Mouse (Mus musculus): ENCODE results near the gene Lingo3. TPM values are rescaled to one million over a fixed set of nuclear protein-coding genes. Genes with fewer than 3 reads are reported as not detected.
A peak's percentile ranks its signal among the peaks of the same experiment; 100 is the strongest.

Lingo3 gene
- polyA plus RNA-seq, 1 experiment from 2014 or later, result 0.05 TPM

DNA sequence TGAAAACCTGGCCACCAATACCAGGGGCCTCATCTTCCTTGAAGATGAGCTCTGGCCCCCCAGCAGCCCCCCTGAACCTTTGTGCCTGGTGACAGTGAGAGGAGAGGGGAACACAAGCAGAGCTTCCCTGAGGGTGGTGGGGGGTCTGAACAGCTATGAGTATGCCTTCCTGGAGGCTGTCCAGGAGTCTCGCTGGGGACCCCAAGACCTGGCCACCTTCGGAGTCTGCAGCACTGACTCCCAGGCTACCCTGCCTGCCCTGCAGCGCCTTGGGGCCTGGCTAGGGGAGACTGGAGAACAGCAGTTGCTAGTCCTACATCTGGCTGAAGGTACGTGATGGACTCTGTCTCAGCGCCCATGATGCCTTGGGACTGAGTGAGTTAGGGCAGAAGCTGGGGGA, 38.5 kb downstream of the Lingo3 start:
- 87% methylated on average over 5 of the region's 5 CpGs for WGBS
- Histone ChIP-seq H3K27ac (ENCODE audit: low read depth, low read length) (no peak overlapping the region), H3K4me3 (ENCODE audit: low read depth, low read length) (no peak overlapping the region), H3K36me3 (ENCODE audit: control insufficient read depth, insufficient read depth, low read length) (peaks cover 40% of the 10 kb centered on the region), H3K27me3 (replicated peaks; ENCODE audit: control insufficient read depth, insufficient read depth, low read length) (peaks cover 40% of the 10 kb centered on the region), H3K4me2 (no peak overlapping the region), H3K4me1 (replicated peaks; ENCODE audit: control insufficient read depth, insufficient read depth, low read length) (peaks cover 49% of the 10 kb centered on the region), H3K9ac (ENCODE audit: low read depth, low read length) (no peak overlapping the region), H3K9me3 (ENCODE audit: control insufficient read depth, low read length) (no peaks in the 10 kb centered on the region)
- no peak for DNase-seq (ENCODE audit: low spot score)
- ATAC-seq (replicated peaks; ENCODE audit: low FRiP score), result 0 out of 2 replicates have a peak, but pooled peaks have one; percentile 2

DNA sequence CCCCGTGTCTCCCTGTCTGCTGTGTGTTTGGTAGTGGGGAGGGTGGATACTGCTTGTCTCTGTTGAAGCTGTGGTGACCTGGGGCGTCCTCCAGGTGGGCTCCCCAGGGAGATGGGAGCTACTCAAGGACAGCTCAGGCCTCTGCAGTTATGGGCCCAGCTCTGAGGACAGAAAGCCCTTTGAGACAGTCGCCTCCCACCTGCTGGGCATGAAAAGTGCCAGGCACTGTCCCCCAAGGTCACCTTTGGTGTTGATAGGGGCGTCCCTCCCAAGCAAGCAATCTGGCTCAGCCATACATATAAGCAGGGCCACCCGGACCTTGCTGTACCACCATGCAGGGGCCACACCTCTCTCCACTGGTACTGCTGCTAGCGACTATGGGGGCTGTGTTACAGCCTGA, 38.9 kb downstream of the Lingo3 start, which contains the start of gene Amh:
Gene Amh, plus strand, starts transcription at position 328 of the 400 bp plus-strand sequence.
- Histone ChIP-seq H3K9ac (ENCODE audit: low read depth, low read length) (no peak within 1 kb of the TSS), H3K4me2 (peak within 1 kb of the TSS; percentile 6; the same call in 1 of the 2 replicates)

GRCm38 (mm10) chr10:80804340-80804739, 39.5 kb downstream of the Lingo3 start:
- DNase-seq (ENCODE audit: low spot score), result no peak
- peaks cover 30% of the 10 kb centered on the region for H3K27me3 ChIP-seq (replicated peaks; ENCODE audit: control insufficient read depth, insufficient read depth, low read length)
- 0 out of 2 replicates have a peak overlapping the region, but pooled peaks have one; percentile 8 for H3K4me3 ChIP-seq (ENCODE audit: low read depth, low read length)
- ATAC-seq (replicated peaks; ENCODE audit: low FRiP score), result no peak
- H3K27ac ChIP-seq (ENCODE audit: low read depth, low read length), result no peak overlapping the region
- no peak overlapping the region for H3K9ac ChIP-seq (ENCODE audit: low read depth, low read length)
- peaks cover 40% of the 10 kb centered on the region for H3K36me3 ChIP-seq (ENCODE audit: control insufficient read depth, insufficient read depth, low read length)
- H3K9me3 ChIP-seq (ENCODE audit: control insufficient read depth, low read length), result no peaks in the 10 kb centered on the region
- H3K4me2 ChIP-seq, result no peak overlapping the region
- WGBS, result 95% methylated on average over 2 of the region's 2 CpGs
- H3K4me1 ChIP-seq (replicated peaks; ENCODE audit: control insufficient read depth, insufficient read depth, low read length), result peaks cover 47% of the 10 kb centered on the region

More for the DNA sequence above, 38.9 kb downstream of the Lingo3 start, which contains the start of gene Amh:
- Histone ChIP-seq H3K4me3 (ENCODE audit: low read depth, low read length) (0 out of 2 replicates have a peak within 1 kb of the TSS, but pooled peaks have one; percentile 8), H3K27me3 (replicated peaks; ENCODE audit: control insufficient read depth, insufficient read depth, low read length) (peaks cover 36% of the 10 kb centered on the region), H3K4me1 (replicated peaks; ENCODE audit: control insufficient read depth, insufficient read depth, low read length) (peaks cover 46% of the 10 kb centered on the region), H3K9me3 (ENCODE audit: control insufficient read depth, low read length) (no peaks in the 10 kb centered on the region), H3K27ac (ENCODE audit: low read depth, low read length) (no peak within 1 kb of the TSS), H3K36me3 (ENCODE audit: control insufficient read depth, insufficient read depth, low read length) (peaks cover 40% of the 10 kb centered on the region)
- DNase-seq (ENCODE audit: low spot score) (no peak), ATAC-seq (replicated peaks; ENCODE audit: low FRiP score) (no peak)
- WGBS, result 69% methylated on average over 6 of the region's 6 CpGs

GRCm38 (mm10) chr10:80802996-80803395, 40.8 kb downstream of the Lingo3 start:
- 79% methylated on average over 3 of the region's 3 CpGs for WGBS
- no peak overlapping the region for H3K4me3 ChIP-seq (ENCODE audit: low read depth, low read length)
- H3K27ac ChIP-seq (ENCODE audit: low read depth, low read length), result no peak overlapping the region
- H3K27me3 ChIP-seq (replicated peaks; ENCODE audit: control insufficient read depth, insufficient read depth, low read length), result peaks cover 17% of the 10 kb centered on the region
- H3K36me3 ChIP-seq (ENCODE audit: control insufficient read depth, insufficient read depth, low read length), result peaks cover 40% of the 10 kb centered on the region
- peaks cover 35% of the 10 kb centered on the region for H3K4me1 ChIP-seq (replicated peaks; ENCODE audit: control insufficient read depth, insufficient read depth, low read length)
- H3K9ac ChIP-seq (ENCODE audit: low read depth, low read length), result no peak overlapping the region
- no peaks in the 10 kb centered on the region for H3K9me3 ChIP-seq (ENCODE audit: control insufficient read depth, low read length)
- DNase-seq (ENCODE audit: low spot score), result no peak
- no peak overlapping the region for H3K4me2 ChIP-seq
- ATAC-seq (replicated peaks; ENCODE audit: low FRiP score), result no peak

- H3K27me3 ChIP-seq (replicated peaks; ENCODE audit: control insufficient read depth, insufficient read depth, low read length), result peaks cover 11% of the 10 kb centered on the region
- H3K4me2 ChIP-seq, result no peak overlapping the region
- no peak for ATAC-seq (replicated peaks; ENCODE audit: low FRiP score)
- no peak overlapping the region for H3K4me3 ChIP-seq (ENCODE audit: low read depth, low read length)
- no peak overlapping the region for H3K27ac ChIP-seq (ENCODE audit: low read depth, low read length)
- peaks cover 40% of the 10 kb centered on the region for H3K36me3 ChIP-seq (ENCODE audit: control insufficient read depth, insufficient read depth, low read length)
- WGBS, result 88% methylated on average over 10 of the region's 10 CpGs
- H3K4me1 ChIP-seq (replicated peaks; ENCODE audit: control insufficient read depth, insufficient read depth, low read length), result peaks cover 29% of the 10 kb centered on the region
- DNase-seq (ENCODE audit: low spot score), result no peak
- H3K9me3 ChIP-seq (ENCODE audit: control insufficient read depth, low read length), result no peaks in the 10 kb centered on the region
- H3K9ac ChIP-seq (ENCODE audit: low read depth, low read length), result no peak overlapping the region
Measured at GRCm38 (mm10) chr10:80802204-80802912, 41.5 kb downstream of the Lingo3 start.

DNA sequence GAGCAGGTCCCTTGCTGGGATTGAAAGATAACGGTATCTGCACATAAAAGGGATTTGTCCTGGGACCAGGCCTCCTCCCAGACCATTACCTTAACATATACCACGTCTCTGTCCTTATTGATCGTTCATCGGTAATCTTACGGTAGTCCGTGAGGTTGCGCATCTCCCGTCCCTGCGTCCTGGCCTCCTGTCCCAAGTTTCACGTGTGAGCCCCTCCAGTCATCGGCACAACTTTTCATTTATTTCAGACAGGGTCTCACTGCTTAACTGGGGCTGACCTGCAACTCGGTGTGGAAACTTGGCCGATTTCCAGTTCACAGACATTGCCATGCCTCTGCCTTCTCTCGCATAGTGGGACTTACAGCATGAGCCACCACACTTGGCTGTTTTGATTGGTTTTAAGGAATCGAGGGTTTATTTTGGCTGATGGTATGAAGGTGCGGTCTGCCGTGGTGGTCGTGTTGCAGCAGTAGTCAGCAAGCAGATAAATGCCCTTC, 44.7 kb downstream of the Lingo3 start:
- DNase-seq (ENCODE audit: low spot score) (no peak), ATAC-seq (replicated peaks; ENCODE audit: low FRiP score) (no peak)
- H3K4me1 ChIP-seq (replicated peaks; ENCODE audit: control insufficient read depth, insufficient read depth, low read length), result peaks cover 19% of the 10 kb centered on the region
- H3K27ac ChIP-seq (ENCODE audit: low read depth, low read length), result peak overlapping the region; percentile 98
- peak overlapping the region; percentile 98 for H3K9ac ChIP-seq (ENCODE audit: low read depth, low read length)
- peak overlapping the region; percentile 87 for H3K4me2 ChIP-seq
- peaks cover 53% of the 10 kb centered on the region for H3K36me3 ChIP-seq (ENCODE audit: control insufficient read depth, insufficient read depth, low read length)
- no peaks in the 10 kb centered on the region for H3K9me3 ChIP-seq (ENCODE audit: control insufficient read depth, low read length)
- H3K4me3 ChIP-seq (ENCODE audit: low read depth, low read length), result peak overlapping the region; percentile 89
- 2% methylated on average over 18 of the region's 18 CpGs for WGBS
- no peaks in the 10 kb centered on the region for H3K27me3 ChIP-seq (replicated peaks; ENCODE audit: control insufficient read depth, insufficient read depth, low read length)

GRCm38 (mm10) chr10:80798150-80799006, 45.5 kb downstream of the Lingo3 start, which contains the start of the genes Sf3a2 and Plekhj1:
Sf3a2 (plus strand) TSS chr10:80798198.
Plekhj1 (minus strand) TSS chr10:80798626.
- Histone ChIP-seq H3K9ac (ENCODE audit: low read depth, low read length) (peak within 1 kb of the TSS; percentile 98), H3K9me3 (ENCODE audit: control insufficient read depth, low read length) (no peaks in the 10 kb centered on the region), H3K4me3 (ENCODE audit: low read depth, low read length) (peak within 1 kb of the TSS; percentile 89), H3K4me2 (peak within 1 kb of the TSS; percentile 87), H3K27ac (ENCODE audit: low read depth, low read length) (peak within 1 kb of the TSS; percentile 98), H3K4me1 (replicated peaks; ENCODE audit: control insufficient read depth, insufficient read depth, low read length) (peaks cover 19% of the 10 kb centered on the region), H3K27me3 (replicated peaks; ENCODE audit: control insufficient read depth, insufficient read depth, low read length) (no peaks in the 10 kb centered on the region), H3K36me3 (ENCODE audit: control insufficient read depth, insufficient read depth, low read length) (peaks cover 52% of the 10 kb centered on the region)
- DNase-seq (ENCODE audit: low spot score), result peak; percentile 95
- WGBS, result under 1% methylated on average over 104 of the region's 104 CpGs
- ATAC-seq (replicated peaks; ENCODE audit: low FRiP score), result peak; percentile 90
